Mouse (Mus musculus) left cerebral cortex, postnatal 14 days (tissue): ENCODE results near the gene Evi2. TPM values are rescaled to one million over a fixed set of nuclear protein-coding genes. Genes with fewer than 3 reads are reported as not detected.

Experiments used
- DNase-seq, 2 experiments: peaks; one replicate each; pipeline ENCODE4 v3.0.0; 2021 to 2022; ENCODE audit warnings: low spot score in 2 of 2, mixed read lengths in 1 of 2
- intact Hi-C: fragments of 180-260 bp; cut with DNase I; formaldehyde crosslinking; loops from one replicate; pipeline ENCODE4 v1.15.1; 2025
- long read RNA-seq, 2 experiments: library from polyadenylated mRNA; stranded (forward); transcript quantifications; one replicate each; pipeline ENCODE4 v2.0.0; 2021
- total RNA-seq, 2 experiments: library from RNA; stranded (reverse); gene quantifications; 2 replicates each; pipeline ENCODE4 v1.2.3; 2021

The Evi2 gene
- total RNA-seq, result under 1 TPM in 1 of 2 experiments, not detected in 1; 0.13 TPM
- long read RNA-seq, experiment 1, partial matches to known transcripts, result 0 of 2 reads
- long read RNA-seq, experiment 1, other reads (novel, unspliced or antisense), result 2 of 2 reads
- long read RNA-seq, experiment 2, partial matches to known transcripts, result 0 of 2 reads
- long read RNA-seq, experiment 2, other reads (novel, unspliced or antisense), result 1 of 2 reads

GRCm38 (mm10) chr11:79530333-79530761, at the start of gene Evi2, which contains the start of gene Evi2a:
TSS of gene Evi2 (minus strand) at chr11:79530589.
TSS of gene Evi2a (minus strand) at chr11:79530609.
- intact Hi-C loops, result no loop called here
- peak; percentile 20 to 49 for DNase-seq

- intact Hi-C loops, result loop anchor here (5.0 kb wide), 1 partner anchor 170 kb away; no protein-coding TSS in a partner anchor
- peak; percentile 88 to 91 for DNase-seq
These were observed 47.4 kb upstream of the Evi2 start for GRCm38 (mm10) chr11:79577741-79578140.

- intact Hi-C loops, result loop anchor here (5.0 kb wide), 1 partner anchor 168 kb away; no protein-coding TSS in a partner anchor
- DNase-seq, result no peak
These were observed 45.1 kb upstream of the Evi2 start for GRCm38 (mm10) chr11:79575383-79576073.

GRCm38 (mm10) chr11:79573836-79574235, 43.4 kb upstream of the Evi2 start:
- intact Hi-C loops, result no loop called here
- DNase-seq, result no peak

- DNase-seq, result no peak
- intact Hi-C loops, result no loop called here
These were observed 39.9 kb upstream of the Evi2 start for GRCm38 (mm10) chr11:79570319-79570718.

- intact Hi-C loops, result no loop called here
- DNase-seq, result no peak
These were observed 38.0 kb upstream of the Evi2 start for GRCm38 (mm10) chr11:79568197-79568911.

- no peak for DNase-seq
- intact Hi-C loops, result no loop called here
These were observed 36.6 kb upstream of the Evi2 start for GRCm38 (mm10) chr11:79566947-79567346.

- no peak for DNase-seq
- intact Hi-C loops, result no loop called here
These were observed 33.1 kb upstream of the Evi2 start for GRCm38 (mm10) chr11:79563493-79563892.

GRCm38 (mm10) chr11:79560536-79560935, 30.1 kb upstream of the Evi2 start:
- intact Hi-C loops, result no loop called here
- DNase-seq, result no peak

- DNase-seq, result no peak
- intact Hi-C loops, result no loop called here
These were observed 22.2 kb upstream of the Evi2 start for GRCm38 (mm10) chr11:79552622-79553021.

- intact Hi-C loops, result no loop called here
- no peak for DNase-seq
These were observed 5.9 kb upstream of the Evi2 start for GRCm38 (mm10) chr11:79536293-79536692.

GRCm38 (mm10) chr11:79535554-79535953, 5.2 kb upstream of the Evi2 start:
- DNase-seq, result no peak
- intact Hi-C loops, result no loop called here

GRCm38 (mm10) chr11:79533950-79534690, 3.7 kb upstream of the Evi2 start:
- intact Hi-C loops, result no loop called here
- DNase-seq, result no peak

- DNase-seq, result no peak
- intact Hi-C loops, result no loop called here
These were observed 2.9 kb upstream of the Evi2 start for GRCm38 (mm10) chr11:79533311-79533710.

- intact Hi-C loops, result no loop called here
- no peak for DNase-seq
These were observed 1.1 kb upstream of the Evi2 start for GRCm38 (mm10) chr11:79531485-79531884.

GRCm38 (mm10) chr11:79530774-79531173, 385 bp upstream of the Evi2 start:
- DNase-seq, result no peak
- intact Hi-C loops, result no loop called here

- intact Hi-C loops, result no loop called here
- no peak for DNase-seq
These were observed 653 bp downstream of the Evi2 start for GRCm38 (mm10) chr11:79529736-79530135.

GRCm38 (mm10) chr11:79529226-79529625, 1.2 kb downstream of the Evi2 start:
- DNase-seq, result no peak
- intact Hi-C loops, result no loop called here

GRCm38 (mm10) chr11:79528601-79529000, 1.8 kb downstream of the Evi2 start:
- intact Hi-C loops, result no loop called here

More at GRCm38 (mm10) chr11:79528601-79529000, 1.8 kb downstream of the Evi2 start:
- no peak for DNase-seq
